Mouse (Mus musculus) midbrain, postnatal 0 days (tissue): ENCODE results near the gene C2cd2. TPM values are rescaled to one million over a fixed set of nuclear protein-coding genes. Genes with fewer than 3 reads are reported as not detected.

ENCODE experiments used
- ATAC-seq: fragments of 200-750 bp; cut with Nextera tagmentation; 2 replicates; pipeline ENCODE4 v1.8.0; 2017; ENCODE audit warnings: moderate number of reproducible peaks, mild to moderate bottlenecking, moderate TSS enrichment, moderate library complexity; ENCODE audit not compliant: low FRiP score
- DNase-seq: peaks from one replicate; pipeline ENCODE4 v3.0.0-alpha.2; 2015; ENCODE audit warnings: low spot score
- H3K27ac ChIP-seq: fragments of 300-500 bp; sonication (generic); 2 replicates; pipeline ENCODE4 v1.5.1; 2014; ENCODE audit warnings: low read depth, mild to moderate bottlenecking, low read length, mixed read lengths
- H3K27me3 ChIP-seq: fragments of 300-500 bp; sonication (generic); 2 replicates; pipeline ENCODE4 v1.6.1; 2014; ENCODE audit warnings: low read length, control low read depth, mixed read lengths; ENCODE audit not compliant: insufficient read depth
- H3K36me3 ChIP-seq: fragments of 300-500 bp; sonication (generic); 2 replicates; pipeline ENCODE4 v1.6.1; 2014; ENCODE audit warnings: low read length, control low read depth, mixed read lengths; ENCODE audit not compliant: insufficient read depth
- H3K4me1 ChIP-seq: fragments of 300-500 bp; sonication (generic); 2 replicates; pipeline ENCODE4 v1.6.1; 2014; ENCODE audit warnings: mild to moderate bottlenecking, control low read depth, antibody characterized with exemption, low read length, mixed read lengths; ENCODE audit not compliant: insufficient read depth
- H3K4me2 ChIP-seq: fragments of 300-500 bp; sonication (generic); 2 replicates; pipeline ENCODE4 v1.6.1; 2014; ENCODE audit warnings: low read depth, mild to moderate bottlenecking, low read length, mixed read lengths; ENCODE audit not compliant: poor library complexity, severe bottlenecking
- H3K4me3 ChIP-seq: fragments of 300-500 bp; sonication (generic); 2 replicates; pipeline ENCODE4 v1.5.1; 2014; ENCODE audit warnings: low read depth, mild to moderate bottlenecking, low read length, moderate library complexity
- H3K9ac ChIP-seq: fragments of 300-500 bp; sonication (generic); replicated peaks from 2 replicates; pipeline ENCODE4 v1.6.1; 2014; ENCODE audit warnings: mild to moderate bottlenecking, low read length, moderate library complexity, mixed read lengths; ENCODE audit not compliant: poor library complexity, severe bottlenecking
- H3K9me3 ChIP-seq: fragments of 300-500 bp; sonication (generic); 2 replicates; pipeline ENCODE4 v1.6.1; 2016; ENCODE audit warnings: low read length, control low read depth
- CTCF ChIP-seq: IDR thresholded peaks from 2 replicates; pipeline ENCODE4 v1.5.1; 2016; ENCODE audit warnings: antibody characterized with exemption, mild to moderate bottlenecking
- WGBS: fragments of 180-500 bp; shearing (Covaris S2); extraction: QIAGEN DNeasy Blood & Tissue Kit; methylation state at CpG from one replicate; pipeline ENCODE4 v1.1.7; 2014; 5-methylcytosine and 5-hydroxymethylcytosine counted together
- polyA plus RNA-seq: library from polyadenylated mRNA; unstranded; fragments of >200 nt; fragmentation: Nextera tagmentation; extraction: Ambion mirVana; gene quantifications from 2 replicates; pipeline ENCODE4 v1.2.1, GENCODE M21; 2015
- total RNA-seq: library from RNA; depleted of rRNA; stranded (reverse); fragments of >200 nt; gene quantifications from 2 replicates; pipeline ENCODE4 v1.2.3, GENCODE M21; 2014

The C2cd2 gene
- total and polyA plus RNA-seq, 2 experiments from 2014 or later = 12.1 to 27.0 TPM

DNA sequence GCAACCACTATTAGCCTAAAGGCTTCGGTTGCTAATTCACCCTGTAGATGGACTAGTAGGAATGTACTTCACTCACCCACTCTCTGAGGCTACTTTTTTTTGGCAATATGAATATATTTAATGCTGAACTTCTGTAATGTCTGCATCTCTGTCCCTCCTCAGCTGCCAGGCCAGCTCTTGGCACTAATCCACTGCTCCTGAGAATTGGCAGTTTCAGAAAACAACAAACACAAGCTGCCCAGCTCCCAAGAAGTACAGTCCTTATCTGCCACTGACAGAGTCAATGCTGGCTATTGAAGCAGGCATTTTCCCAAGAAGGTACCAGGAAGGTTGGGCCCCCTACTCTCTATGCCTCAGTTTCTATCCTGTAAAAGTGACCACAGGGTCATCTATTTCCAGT lies 53.0 kb downstream of the C2cd2 start:
- Histone ChIP-seq H3K4me3 (no peak overlapping the region), H3K4me2 (no peak overlapping the region), H3K27me3 (no peaks in the 10 kb centered on the region), H3K9me3 (no peaks in the 10 kb centered on the region), H3K4me1 (no peaks in the 10 kb centered on the region), H3K36me3 (0 out of 2 replicates have a peak, but pooled peaks cover 2% of the 10 kb centered on the region), H3K27ac (no peak overlapping the region), H3K9ac (no peak overlapping the region)
- TF ChIP-seq CTCF = no peak
- 100% methylated on average over 1 of the region's 1 CpGs for WGBS
- no peak for DNase-seq
- no peak for ATAC-seq

DNA sequence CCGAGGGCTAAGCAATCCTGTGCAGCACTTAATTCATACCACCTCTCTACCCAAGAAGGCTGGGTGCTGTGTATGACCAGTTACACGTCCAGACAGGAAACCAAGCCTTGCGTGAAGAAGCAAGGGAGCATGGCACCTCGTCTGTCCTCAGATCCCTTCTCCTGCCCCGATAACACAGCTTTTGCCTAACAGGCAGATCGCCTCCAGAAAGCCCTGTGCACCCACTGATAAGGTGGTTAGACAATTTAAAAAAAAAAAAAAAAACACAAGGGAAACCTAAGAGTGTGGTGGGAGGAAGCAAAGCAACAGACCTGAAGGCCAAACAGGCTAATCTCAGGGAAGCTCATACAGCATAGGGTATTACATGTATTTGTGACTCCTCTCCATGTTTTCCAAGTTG lies 54.9 kb downstream of the C2cd2 start:
- no peak overlapping the region for H3K4me2 ChIP-seq
- no peaks in the 10 kb centered on the region for H3K27me3 ChIP-seq
- H3K9ac ChIP-seq = no peak overlapping the region
- 0 out of 2 replicates have a peak, but pooled peaks cover 2% of the 10 kb centered on the region for H3K36me3 ChIP-seq
- H3K27ac ChIP-seq = no peak overlapping the region
- TF ChIP-seq CTCF = no peak
- WGBS = 86% methylated on average over 6 of the region's 6 CpGs
- ATAC-seq (no peak), DNase-seq (no peak)
- H3K4me1 ChIP-seq = no peaks in the 10 kb centered on the region
- no peak overlapping the region for H3K4me3 ChIP-seq
- no peaks in the 10 kb centered on the region for H3K9me3 ChIP-seq

DNA sequence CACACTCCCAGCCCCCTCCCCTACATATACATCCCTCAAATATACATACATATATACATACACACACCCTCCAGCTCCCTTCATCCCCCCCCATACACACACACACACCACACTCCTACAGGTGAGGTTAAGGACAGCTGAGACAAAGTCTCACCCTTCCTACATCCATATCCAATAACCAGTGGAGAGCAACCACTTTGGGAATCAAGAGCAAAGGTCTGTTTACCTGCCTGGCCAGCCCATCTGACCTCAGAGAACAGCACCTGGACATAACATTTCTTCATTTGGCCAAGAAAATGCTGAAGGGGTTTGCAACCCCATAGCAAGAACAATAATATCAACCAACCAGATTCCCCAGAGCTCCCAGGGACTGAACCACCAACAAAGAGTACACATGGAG lies 56.1 kb downstream of the C2cd2 start:
- Histone ChIP-seq H3K27me3 (no peaks in the 10 kb centered on the region), H3K36me3 (0 out of 2 replicates have a peak, but pooled peaks cover 2% of the 10 kb centered on the region), H3K9ac (no peak overlapping the region), H3K4me1 (no peaks in the 10 kb centered on the region), H3K4me2 (no peak overlapping the region), H3K27ac (no peak overlapping the region), H3K9me3 (no peaks in the 10 kb centered on the region), H3K4me3 (no peak overlapping the region)
- DNase-seq (no peak), ATAC-seq (no peak)
- TF ChIP-seq CTCF = no peak

DNA sequence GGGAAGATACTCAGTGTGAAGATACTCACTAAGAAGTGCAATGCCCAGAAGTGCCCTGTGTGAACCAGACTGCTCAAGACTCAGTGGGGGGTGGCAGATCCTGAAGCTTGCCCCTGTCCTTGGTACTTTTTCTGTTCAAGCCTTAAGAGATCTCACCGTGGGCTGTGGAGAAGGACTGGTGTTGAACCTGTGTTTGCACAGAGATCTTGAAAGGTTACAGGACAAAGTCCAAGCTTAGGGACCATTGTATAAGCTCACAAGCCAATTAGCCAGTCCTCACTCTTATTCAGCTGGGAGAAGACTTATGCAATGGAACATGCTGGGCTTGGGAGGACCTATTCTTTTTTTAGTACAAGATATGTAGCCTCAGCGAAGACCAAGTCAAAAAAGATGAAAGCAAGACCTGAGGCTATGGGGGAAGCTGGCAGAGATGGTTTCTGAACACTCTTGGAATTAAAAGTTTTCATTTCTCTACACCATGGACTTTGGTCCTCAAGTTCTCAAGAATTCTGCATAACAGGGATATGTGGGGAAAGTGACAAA lies 56.9 kb downstream of the C2cd2 start:
- H3K4me1 ChIP-seq = no peaks in the 10 kb centered on the region
- no peak overlapping the region for H3K27ac ChIP-seq
- no peak overlapping the region for H3K4me2 ChIP-seq
- no peak for DNase-seq
- H3K4me3 ChIP-seq = no peak overlapping the region
- 83% methylated on average over 2 of the region's 2 CpGs for WGBS
- no peaks in the 10 kb centered on the region for H3K27me3 ChIP-seq
- TF ChIP-seq CTCF = no peak
- no peak for ATAC-seq
- no peak overlapping the region for H3K9ac ChIP-seq
- no peaks in the 10 kb centered on the region for H3K9me3 ChIP-seq
- 0 out of 2 replicates have a peak, but pooled peaks cover 2% of the 10 kb centered on the region for H3K36me3 ChIP-seq

DNA sequence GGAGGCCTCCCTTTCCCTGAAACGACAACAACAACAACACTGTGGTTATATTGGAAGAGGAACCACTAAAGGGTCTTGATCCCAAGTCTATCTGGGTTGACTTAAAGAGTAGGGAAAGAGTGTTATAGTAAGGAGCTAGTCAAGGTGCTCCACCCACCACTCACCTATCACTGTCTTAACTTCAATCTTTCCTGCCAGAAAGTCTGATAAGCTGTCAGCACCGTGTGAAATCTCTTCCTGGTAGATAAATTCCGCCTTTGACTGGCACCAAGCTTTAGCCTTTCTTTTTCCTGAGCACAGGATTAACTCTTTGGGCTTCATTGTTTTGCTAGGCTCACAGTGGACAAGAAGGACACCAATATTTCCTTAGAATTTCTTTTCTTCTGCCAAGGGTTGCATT lies 58.4 kb downstream of the C2cd2 start:
- ATAC-seq (no peak), DNase-seq (no peak)
- Histone ChIP-seq H3K9ac (no peak overlapping the region), H3K27me3 (no peaks in the 10 kb centered on the region), H3K4me3 (no peak overlapping the region), H3K9me3 (no peaks in the 10 kb centered on the region), H3K4me1 (no peaks in the 10 kb centered on the region), H3K27ac (no peak overlapping the region), H3K4me2 (no peak overlapping the region), H3K36me3 (no peaks in the 10 kb centered on the region)
- TF ChIP-seq CTCF = no peak
- 72% methylated on average over 3 of the region's 3 CpGs for WGBS

DNA sequence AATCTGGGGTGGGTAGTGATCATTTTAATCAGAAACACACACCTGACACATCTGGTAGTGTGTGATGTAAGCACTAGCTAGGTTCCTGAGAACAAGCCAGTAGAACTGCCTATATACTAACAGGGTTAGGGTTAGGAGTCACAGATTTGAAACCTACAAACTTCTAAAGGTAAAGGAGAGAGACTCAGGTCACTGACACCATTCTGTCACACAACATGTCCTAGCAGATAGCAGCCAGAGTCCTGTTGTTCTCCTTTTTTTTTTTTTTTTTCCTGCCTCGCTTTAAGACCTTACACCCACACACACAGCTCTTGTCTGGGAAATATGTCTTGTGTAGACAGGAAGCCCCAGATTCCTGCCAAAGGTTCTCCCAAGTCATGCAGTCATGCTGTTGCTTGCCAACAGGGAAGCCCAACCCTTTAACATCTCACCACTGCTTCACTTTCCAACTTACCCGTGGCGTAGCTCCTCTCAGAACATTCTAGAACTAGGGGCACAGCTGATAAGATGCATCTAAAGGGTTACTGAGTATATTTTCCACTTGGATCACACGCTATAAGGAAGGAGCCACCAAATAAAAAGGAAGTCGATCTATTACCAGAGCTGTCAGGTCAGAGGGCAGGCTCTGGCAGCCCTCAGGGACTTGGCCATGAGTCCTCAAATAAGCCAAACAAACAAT lies 64.9 kb downstream of the C2cd2 start:
- no peak overlapping the region for H3K4me2 ChIP-seq
- 81% methylated on average over 5 of the region's 5 CpGs for WGBS
- no peak overlapping the region for H3K4me3 ChIP-seq
- DNase-seq = peak; percentile 40
- no peaks in the 10 kb centered on the region for H3K27me3 ChIP-seq
- no peaks in the 10 kb centered on the region for H3K4me1 ChIP-seq
- no peak for TF ChIP-seq CTCF
- ATAC-seq = no peak
- no peaks in the 10 kb centered on the region for H3K9me3 ChIP-seq
- H3K36me3 ChIP-seq = no peaks in the 10 kb centered on the region
- H3K9ac ChIP-seq = no peak overlapping the region
- no peak overlapping the region for H3K27ac ChIP-seq
